Mouse (Mus musculus) left cerebral cortex, postnatal 25 days (tissue): ENCODE measurements at regions not wholly inside any gene's neighbourhood (a gene's known extent, or its start where the extent isn't known, plus 50 kb on each side); places are given as distances from the start of the nearest gene placed in this dataset.

Experiments
- DNase-seq, 2 experiments: peaks; one replicate each; pipeline ENCODE4 v3.0.0; 2022; ENCODE audit warnings: low spot score in 2 of 2, mixed read lengths in 1 of 2
- intact Hi-C: fragments of 180-260 bp; cut with DNase I; formaldehyde crosslinking; loops from one replicate; pipeline ENCODE4 v1.15.1; 2025

DNA sequence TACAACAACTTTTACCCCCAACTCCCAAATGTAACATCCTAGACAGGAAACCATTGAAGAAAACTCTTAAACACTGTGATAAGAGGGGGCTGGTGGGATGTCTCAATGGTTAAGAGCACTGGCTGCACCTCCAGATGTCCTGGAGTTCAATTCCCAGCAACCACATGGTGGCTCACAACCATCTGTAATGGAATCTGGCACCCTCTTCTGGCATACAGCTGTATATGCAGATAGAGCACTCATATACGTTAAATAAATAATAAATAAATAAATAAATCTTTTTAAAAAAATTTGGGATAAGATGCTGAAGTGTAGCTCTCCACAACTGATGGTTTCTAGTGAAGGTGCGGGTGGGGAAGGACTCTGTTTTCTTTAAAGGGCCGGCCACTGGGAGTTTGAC lies 69.3 kb downstream of the Kctd15 start:
- intact Hi-C loops = no loop called here
- no peak for DNase-seq

DNA sequence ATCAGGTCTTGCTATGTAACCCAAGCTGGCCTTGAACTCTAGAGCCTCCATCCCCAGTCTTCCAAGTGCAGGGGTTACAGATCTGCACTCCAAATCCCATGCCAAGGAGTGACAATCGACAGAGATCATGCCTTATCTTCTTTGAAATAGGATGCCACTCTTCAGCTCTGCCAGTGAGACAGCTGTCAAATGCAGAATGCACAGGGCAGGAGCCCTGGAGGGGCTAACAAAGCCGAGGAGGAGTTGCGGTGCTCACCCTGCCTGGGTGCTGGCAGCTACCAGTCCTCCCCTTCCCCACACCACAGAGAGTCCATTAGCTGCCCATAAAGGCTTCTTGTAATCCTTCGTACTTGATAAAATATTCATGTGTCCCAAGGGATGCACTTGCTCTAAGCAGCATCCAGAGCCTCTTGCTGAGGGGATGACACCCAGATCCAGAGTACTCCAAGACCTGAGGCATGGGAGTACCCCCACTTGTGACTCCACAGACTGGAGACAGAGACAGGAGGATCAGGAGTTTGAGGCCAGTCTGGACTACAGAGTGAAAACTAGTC lies 71.1 kb downstream of the Kctd15 start:
- DNase-seq = no peak
- intact Hi-C loops = no loop called here

DNA sequence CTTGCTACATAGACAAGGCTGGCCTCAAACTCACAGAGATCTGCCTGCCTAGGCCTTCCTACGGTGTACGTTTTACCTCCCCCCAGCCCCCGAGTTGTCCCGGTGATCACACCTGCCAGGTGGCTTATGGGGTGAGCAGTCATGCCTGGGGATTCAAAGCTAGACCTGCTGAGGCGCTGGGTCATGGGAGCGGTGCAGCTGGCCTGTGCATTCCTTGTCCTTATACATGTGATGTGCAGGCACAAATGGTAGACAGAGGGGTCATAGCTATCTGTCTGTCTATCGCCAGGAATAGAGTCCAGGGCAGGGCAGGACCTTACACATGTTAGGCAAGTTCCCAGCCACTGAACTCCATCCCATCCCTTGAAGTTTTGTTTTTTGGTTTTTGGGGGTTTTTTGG lies 71.7 kb downstream of the Kctd15 start:
- DNase-seq = no peak
- intact Hi-C loops = no loop called here

DNA sequence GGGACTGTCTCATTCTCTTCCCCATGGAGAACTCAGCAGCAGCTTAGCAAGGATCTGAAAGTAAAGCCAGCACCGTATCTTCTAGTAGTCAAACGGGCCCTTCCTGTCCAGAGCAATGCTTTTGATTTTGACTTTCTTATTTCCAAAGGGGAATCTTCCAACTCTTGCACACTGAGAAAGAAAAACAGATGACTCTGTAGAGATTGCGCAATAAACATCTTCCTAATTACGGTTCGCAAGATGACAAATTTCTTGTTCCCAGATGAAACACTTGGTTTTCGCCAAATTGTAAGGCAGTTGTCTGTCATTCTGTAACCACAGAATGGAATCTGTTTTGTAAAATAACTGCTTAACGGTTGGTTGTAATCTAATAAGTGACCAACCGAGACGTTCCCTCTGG lies 75.7 kb downstream of the Kctd15 start:
- no peak for DNase-seq

DNA sequence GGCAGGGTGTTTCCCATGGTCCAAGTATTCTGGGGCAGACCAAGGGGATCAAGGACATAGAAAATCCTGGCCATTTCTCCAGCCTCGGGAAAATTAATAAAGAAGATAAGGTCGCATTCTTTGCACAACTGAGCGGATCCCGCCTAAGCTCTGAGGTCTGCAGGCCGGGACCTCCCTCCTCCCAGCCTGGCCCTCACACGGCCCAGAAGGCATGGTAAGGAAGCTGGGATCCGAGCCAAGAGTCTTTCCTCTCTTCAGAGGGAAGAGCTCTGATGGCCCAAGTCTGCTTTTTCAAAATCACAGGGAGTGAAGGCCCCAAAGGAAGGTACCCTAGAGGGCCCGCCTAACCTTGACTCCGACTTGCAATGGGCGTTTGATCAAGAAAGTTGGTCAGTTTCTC lies 85.2 kb downstream of the Kctd15 start:
- intact Hi-C loops = no loop called here
- DNase-seq = no peak

More for the DNA sequence above, 75.7 kb downstream of the Kctd15 start:
- intact Hi-C loops = no loop called here

DNA sequence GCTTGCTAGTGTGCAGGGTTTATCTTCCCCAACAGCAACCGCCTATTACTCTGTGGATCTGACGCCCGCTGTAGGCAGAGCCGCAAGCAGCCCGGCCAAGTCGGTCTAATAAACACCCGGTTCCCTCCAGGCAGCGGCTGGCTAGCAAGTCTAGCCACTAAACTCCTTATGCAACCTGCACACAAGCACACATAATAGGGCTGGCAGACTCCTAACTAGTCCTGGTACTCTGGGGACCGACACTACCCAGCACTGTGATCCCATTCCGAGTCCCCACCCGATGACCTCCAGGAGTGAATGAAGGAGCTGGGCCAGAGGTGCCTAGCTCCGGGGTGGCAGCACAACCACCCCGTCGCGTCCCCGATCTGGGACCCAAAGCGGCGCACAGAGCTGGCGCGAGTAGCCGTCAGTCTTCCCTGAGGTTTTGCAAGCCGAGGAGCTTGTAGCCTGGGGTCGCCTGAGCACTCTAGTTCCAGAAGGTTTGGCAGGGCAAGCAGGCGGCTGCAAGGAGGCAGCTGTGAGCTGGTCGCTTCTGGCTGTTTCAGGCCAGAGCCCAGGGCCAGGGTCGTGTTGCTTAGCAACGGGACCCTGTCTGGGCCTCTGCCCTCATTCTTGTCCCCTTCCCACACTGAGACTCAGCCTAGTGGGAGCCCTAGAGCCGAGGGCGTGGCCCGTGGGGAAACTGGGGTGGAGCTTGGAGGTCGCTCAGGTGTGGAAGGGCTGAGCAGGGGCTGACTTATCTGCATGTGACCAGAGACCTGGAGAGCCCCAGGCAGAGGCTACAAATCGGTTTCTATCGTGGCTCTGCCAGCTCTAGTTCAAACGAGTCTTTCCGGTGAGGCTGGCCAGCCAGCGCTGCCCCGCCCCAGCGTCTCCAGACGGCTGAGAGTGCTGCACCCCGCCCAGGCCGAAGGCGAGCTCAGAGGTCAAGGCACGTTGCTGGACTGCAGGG lies 86.1 kb downstream of the Kctd15 start:
- intact Hi-C loops = no loop called here

DNA sequence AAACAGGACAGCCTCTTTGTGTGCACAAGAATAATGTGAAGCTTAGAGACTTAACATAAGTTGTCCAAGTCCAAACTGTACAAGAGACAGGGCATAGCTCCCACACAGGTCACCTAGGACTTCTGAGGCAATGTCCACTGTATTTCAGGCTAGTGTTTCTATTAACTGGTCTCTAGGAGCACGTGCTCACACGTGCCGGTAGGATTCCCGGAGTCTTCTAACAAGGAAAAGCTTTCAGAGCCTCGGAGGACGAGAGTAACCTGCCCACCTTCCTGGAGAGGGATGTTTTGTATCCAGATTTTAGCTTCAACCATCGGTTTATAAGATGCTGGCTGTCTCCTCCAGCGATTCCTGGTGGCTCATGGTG lies 86.8 kb downstream of the Kctd15 start:
- intact Hi-C loops = no loop called here
- DNase-seq = no peak

More for the DNA sequence above, 86.1 kb downstream of the Kctd15 start:
- peak; percentile 19 to 20 for DNase-seq

DNA sequence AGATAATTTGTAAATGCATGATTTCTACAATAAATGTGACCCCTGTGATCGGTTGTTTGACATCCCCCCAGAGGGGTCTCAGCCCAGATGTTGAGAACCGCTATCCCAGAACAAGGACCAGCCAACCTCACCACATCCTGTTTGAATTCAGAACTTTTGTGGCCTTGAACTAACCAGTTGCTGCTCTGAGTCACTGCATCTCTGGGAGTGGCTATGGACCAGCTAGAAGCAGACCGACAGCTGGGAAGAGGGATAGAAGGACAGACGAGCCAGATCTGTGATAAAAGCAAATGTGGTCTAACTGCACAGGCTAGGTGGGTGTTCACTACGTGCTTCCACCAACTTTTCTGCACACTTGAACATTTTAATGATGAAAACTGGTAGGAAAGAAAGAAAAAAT lies 89.0 kb downstream of the Kctd15 start:
- DNase-seq = no peak
- intact Hi-C loops = no loop called here

DNA sequence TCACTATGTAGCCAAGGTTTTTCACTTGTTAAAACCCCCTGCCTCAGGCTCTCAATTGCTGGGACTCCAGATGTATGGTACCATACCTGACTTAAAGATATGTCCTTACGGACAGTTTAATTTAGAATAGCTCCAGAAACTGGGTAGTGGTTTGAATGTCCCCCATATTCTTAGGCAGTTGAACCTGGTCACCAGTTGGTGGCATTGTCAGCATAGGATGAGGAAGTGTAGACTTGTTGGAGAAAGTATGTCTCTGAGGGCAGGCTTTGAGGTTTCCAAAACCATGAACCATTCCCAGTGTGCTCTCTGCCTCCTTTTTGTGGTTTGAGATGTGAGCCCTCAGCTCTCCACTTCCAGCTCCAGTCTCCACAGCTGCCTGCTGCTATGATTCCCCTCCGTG lies 94.4 kb downstream of the Kctd15 start:
- DNase-seq = no peak
- intact Hi-C loops = loop anchor here (5.0 kb wide), 1 partner anchor 110 kb away; no protein-coding TSS in a partner anchor

DNA sequence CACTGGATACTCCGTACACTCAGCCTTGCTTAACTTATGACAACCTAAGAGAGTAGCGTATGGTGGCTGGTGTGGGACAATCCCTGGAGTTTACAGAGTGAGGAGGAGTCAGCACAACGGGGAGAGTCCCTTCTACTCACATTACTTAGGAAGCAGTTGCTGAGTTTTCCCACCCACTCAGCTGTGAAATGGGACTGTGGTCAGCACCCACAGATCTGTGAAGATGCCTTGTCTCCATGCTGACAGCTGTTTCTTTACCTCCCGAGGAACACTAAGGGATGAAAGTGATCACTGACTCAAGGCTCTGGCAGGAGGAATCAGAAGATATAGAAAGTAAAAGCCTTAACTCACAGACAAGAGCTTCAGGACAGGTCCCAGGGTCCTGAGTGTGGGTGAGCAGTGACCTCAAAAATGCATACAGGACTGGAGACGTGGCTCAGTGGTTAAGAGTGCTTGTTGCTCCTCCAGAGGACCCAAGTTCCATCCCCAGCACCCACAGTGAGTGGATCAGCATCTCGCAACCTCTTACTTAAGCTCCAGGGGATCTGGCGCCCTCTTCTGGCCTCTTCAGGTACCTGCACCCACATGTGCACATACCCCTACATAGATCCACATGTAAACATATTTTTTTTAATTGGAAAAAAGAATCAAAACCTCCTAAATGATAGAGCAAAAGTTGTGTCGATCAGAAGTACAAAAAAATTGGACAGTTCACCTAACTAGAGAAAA lies 97.8 kb downstream of the Kctd15 start:
- intact Hi-C loops = no loop called here
- DNase-seq = no peak

DNA sequence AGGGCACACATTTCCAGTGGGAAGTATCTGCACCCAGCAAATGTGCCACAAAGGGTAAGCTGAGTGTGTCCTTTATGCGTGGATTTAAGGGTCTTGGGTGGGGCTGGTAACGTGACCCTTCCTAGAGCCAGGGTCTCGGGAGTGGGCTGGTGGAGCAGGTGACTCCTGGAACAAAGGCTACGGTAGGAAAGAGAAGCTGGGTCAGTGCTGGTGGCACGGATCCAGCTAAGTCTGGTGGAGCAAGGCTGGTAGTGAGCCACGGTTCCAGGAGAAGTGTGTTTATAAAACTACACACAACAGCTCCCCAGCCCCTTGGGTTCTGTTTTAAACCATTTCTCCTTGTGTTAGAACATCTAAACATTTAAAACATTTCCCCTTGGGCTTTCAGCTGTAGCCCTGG lies 101.3 kb downstream of the Kctd15 start:
- intact Hi-C loops = no loop called here
- DNase-seq = no peak

DNA sequence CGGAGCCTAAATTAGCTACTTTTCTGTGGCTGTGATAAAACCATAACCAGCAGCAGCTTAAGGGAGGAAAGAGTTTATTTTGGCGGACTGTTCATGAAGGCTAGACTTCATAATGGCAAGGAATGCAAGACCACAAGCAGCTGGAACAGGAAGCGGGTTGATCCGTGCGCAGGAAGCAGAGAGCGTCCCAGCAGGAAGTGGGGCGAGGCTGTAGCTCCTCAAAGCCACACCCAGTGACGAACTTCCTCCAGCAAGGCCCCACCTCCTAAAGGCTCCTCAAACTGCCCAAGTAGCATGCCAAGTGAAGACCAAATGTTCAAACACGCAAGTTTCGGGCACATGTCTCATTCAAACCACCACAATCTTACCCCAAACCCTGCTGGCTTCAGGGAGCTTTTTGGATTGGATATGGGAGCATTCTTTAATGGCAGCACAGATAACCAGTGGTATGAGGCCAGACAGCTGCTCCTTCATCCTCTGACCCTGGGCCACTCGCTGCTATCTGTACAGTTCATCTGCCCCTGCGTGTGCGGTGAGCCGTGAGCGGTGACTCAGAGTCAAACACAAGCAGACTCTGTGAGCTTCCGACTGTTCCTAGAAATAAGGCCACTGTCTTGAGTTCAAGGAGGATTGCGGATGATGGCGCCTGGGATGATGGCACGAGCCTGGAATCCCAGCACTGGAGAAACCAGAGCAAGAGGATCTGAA lies 109.8 kb downstream of the Kctd15 start:
- intact Hi-C loops = no loop called here
- DNase-seq = no peak

DNA sequence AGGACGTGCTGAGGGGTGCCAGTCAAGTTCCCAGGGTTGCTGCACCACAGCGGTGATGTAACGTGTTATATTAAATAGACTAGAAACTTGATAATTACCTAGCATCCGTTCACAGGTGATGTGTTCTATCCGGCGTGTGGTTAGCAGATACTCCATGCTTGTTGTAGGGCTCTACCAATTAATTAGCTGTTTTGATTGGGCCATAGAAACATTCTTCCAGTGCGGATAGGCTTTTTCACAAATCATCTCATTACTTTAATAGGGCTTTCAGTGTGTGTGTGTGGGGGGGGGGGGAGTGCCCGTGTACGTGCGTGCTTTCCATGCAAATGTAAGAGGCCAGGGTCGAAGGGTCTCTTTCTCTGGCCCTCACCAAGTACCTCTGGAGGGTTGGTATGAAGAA lies 110.6 kb downstream of the Kctd15 start:
- no peak for DNase-seq
- intact Hi-C loops = no loop called here

DNA sequence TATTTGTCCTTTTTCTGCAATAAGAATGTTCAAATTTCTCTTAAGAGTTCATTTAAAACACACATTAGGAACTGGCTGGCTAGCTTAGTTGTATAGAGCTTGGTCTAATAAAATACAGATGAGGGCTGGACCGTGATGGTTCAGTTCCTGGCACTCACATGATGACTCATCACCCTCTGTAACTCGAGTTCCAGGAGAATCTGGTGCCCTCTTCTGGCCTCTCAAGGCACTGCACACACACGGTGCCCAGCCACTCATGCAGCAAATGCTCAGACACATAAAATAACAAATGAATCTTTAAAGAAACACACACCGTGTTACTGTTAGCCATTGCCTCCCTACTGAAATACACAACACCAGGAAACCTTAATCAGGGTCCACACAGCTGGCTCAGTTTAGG lies 114.6 kb downstream of the Kctd15 start:
- intact Hi-C loops = no loop called here
- no peak for DNase-seq

DNA sequence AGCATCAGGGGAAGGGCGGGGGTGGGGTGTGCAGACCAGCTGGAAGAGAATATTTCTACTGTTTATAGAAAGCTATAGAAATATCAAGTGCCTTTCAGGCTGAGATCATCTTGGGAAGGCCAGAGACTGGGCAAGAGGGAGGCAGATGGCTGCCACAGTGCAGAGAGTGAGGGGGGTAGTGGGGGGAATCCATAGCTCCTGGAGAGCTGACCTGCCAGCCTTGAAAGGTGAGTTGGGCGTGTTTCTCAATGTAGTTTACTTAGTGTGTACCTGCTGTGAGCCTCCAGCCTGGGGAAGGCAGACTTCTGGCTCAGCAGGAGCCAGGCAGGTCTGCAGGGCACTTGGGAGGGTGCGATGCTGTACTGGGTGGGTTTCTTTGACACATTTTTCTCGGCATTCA lies 115.5 kb downstream of the Kctd15 start:
- no peak for DNase-seq
- intact Hi-C loops = no loop called here

DNA sequence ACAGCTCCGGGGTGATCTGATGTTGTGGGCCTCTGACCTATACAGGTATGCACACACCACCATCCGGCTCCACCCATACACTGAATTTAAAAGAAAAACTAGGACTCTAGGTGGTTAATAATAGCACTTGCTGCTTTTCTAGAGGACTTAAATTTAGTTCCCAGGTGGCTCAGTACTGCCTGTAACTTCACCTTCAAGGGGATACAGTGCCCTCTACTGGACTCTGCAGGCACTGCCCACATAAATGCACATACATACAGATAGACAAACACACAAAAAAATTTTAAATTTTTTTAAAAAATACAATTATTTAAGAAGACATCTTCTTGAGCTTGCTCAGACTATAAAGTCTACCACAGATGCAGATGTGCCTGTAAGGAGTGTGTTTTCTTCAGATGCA lies 116.7 kb downstream of the Kctd15 start:
- no peak for DNase-seq
- intact Hi-C loops = no loop called here

DNA sequence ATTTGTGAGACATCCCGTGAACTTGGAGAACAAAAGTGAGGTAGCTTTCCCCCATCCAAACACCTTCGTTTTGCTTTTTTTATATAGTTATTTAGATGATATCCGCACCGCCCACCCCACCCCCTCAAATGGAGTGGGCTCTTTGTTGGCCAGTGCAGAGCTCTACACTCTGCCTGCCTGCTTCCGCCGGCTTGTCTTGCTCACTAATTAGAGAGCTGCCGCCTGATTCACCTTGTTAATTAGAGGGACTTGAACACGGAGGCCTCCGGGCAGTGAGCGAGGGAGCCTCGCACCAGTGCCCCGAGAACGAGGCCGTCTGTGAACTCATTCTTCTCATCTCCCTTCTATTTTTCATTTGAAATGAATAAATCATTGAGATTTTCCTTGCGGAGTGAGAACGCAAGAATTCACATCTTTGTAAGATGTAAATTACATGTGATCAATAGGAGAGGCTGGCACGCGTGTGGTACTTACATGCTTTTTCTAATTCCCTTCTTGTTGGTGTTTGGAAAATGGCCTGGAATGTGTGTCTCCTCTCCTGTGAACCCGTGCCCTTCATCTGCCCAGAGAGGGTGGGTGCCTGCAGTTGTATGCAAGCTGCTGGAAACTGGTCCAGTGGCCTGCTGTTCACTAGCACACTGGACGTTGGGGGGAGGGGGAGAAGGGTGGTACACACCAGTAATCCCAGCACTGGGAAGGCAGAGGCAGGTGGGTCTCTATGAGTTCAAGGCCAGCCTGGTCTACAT lies 118.0 kb downstream of the Kctd15 start:
- no peak for DNase-seq
- intact Hi-C loops = no loop called here

DNA sequence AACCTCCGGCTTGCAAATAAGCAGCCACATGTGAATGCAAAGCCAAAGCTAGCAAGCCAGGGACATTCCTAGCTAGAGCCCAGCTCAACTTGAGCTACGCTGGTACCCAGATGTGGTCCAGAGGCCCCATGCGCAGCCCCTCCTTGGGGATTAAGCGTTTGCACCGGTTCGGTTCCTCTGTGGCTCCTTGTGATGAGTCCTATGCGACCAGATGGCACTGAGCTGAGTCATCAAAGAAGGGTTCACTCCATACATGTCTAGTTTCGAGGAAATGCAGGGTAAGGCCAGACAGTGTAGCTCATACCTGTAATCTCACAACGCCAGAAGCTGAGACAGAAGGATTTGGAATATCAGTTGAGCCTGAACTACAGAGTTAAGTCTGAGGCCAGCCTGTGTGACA lies 119.4 kb downstream of the Kctd15 start:
- intact Hi-C loops = no loop called here
- DNase-seq = peak in 1 of 2 experiments; percentile 14

DNA sequence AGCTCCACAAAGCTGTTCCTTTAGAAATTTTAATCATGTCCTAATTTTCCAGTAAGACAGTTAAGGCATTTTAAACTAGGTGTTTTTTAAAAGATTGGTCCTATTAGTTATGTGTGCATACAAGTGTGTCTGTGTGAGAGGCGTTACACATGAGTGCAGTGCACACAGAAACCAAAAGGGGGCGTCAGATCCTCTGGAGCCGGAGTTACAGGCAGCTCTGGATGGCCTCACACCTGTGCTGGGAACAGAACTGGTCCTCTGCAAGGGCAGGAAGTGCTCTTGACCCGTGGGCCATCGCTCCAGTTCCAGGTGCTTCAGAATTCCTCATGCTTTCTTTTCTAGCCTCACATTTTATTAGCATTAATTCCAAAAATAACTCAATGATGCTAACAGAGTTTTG lies 122.3 kb downstream of the Kctd15 start:
- intact Hi-C loops = no loop called here
- DNase-seq = no peak

DNA sequence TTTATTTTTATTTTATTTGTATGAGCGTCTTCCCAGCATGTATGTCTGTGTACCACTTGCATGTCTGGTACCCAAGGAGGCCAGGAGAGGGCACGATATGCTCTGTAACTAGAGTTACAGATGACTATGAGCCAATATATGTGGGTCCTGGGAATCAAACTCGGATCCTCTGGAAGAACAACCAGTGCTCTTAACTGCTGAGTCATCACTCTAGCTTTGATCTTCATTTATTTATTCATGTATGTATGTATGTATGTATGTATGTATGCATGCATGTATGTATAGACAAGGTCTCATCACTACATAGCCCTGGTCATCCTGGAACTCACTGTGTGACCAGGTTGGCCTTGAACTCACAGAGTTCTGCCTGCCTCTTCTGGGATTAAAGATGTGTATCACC lies 124.9 kb downstream of the Kctd15 start:
- intact Hi-C loops = no loop called here
- DNase-seq = no peak
